Mouse (Mus musculus): Measurements from ENCODE around the gene Tbxas1. TPM values are rescaled to one million over a fixed set of nuclear protein-coding genes. Genes with fewer than 3 reads are reported as not detected.

Gene Tbxas1
- polyA plus RNA-seq, 1 experiment from 2014 or later = 2.7 TPM

GRCm38 (mm10) chr6:38877674-38878073, 2.5 kb downstream of the Tbxas1 start:
- Histone ChIP-seq H3K36me3 (no peaks in the 10 kb centered on the region), H3K27me3 (no peaks in the 10 kb centered on the region), H3K4me2 (no peak overlapping the region), H3K9me3 (no peaks in the 10 kb centered on the region), H3K4me1 (replicated peaks) (peaks cover 19% of the 10 kb centered on the region), H3K9ac (no peak overlapping the region), H3K4me3 (no peak overlapping the region), H3K27ac (replicated peaks) (no peak overlapping the region)
- WGBS = 93% methylated on average over 2 of the region's 2 CpGs
- ATAC-seq (ENCODE audit: low FRiP score, low read depth) = no peak

GRCm38 (mm10) chr6:38881468-38881867, 6.3 kb downstream of the Tbxas1 start:
- H3K27me3 ChIP-seq = no peaks in the 10 kb centered on the region
- H3K9ac ChIP-seq = no peak overlapping the region
- no peak for ATAC-seq (ENCODE audit: low FRiP score, low read depth)
- H3K27ac ChIP-seq (replicated peaks) = no peak overlapping the region
- H3K4me1 ChIP-seq (replicated peaks) = peaks cover 6% of the 10 kb centered on the region
- WGBS = 79% methylated on average over 2 of the region's 2 CpGs
- H3K36me3 ChIP-seq = no peaks in the 10 kb centered on the region
- no peaks in the 10 kb centered on the region for H3K9me3 ChIP-seq
- no peak overlapping the region for H3K4me2 ChIP-seq
- H3K4me3 ChIP-seq = no peak overlapping the region

- Histone ChIP-seq H3K27ac (replicated peaks) (no peak overlapping the region), H3K36me3 (no peaks in the 10 kb centered on the region), H3K27me3 (no peaks in the 10 kb centered on the region), H3K9ac (no peak overlapping the region), H3K4me2 (no peak overlapping the region), H3K4me3 (no peak overlapping the region), H3K9me3 (no peaks in the 10 kb centered on the region), H3K4me1 (replicated peaks) (peaks cover 3% of the 10 kb centered on the region)
- no peak for ATAC-seq (ENCODE audit: low FRiP score, low read depth)
- 63% methylated on average over 6 of the region's 6 CpGs for WGBS
These were observed 6.8 kb downstream of the Tbxas1 start for GRCm38 (mm10) chr6:38881975-38882374.

- no peak overlapping the region for H3K4me3 ChIP-seq
- H3K27me3 ChIP-seq = no peaks in the 10 kb centered on the region
- H3K9ac ChIP-seq = no peak overlapping the region
- ATAC-seq (ENCODE audit: low FRiP score, low read depth) = no peak
- no peak overlapping the region for H3K27ac ChIP-seq (replicated peaks)
- H3K4me2 ChIP-seq = no peak overlapping the region
- no peaks in the 10 kb centered on the region for H3K4me1 ChIP-seq (replicated peaks)
- 55% methylated on average over 6 of the region's 6 CpGs for WGBS
- H3K36me3 ChIP-seq = no peaks in the 10 kb centered on the region
- no peaks in the 10 kb centered on the region for H3K9me3 ChIP-seq
These were observed 7.5 kb downstream of the Tbxas1 start for GRCm38 (mm10) chr6:38882728-38883171.

- Histone ChIP-seq H3K4me3 (no peak overlapping the region), H3K27me3 (no peaks in the 10 kb centered on the region), H3K27ac (replicated peaks) (no peak overlapping the region), H3K9me3 (no peaks in the 10 kb centered on the region), H3K4me2 (no peak overlapping the region), H3K9ac (no peak overlapping the region), H3K4me1 (replicated peaks) (no peaks in the 10 kb centered on the region), H3K36me3 (no peaks in the 10 kb centered on the region)
- ATAC-seq (ENCODE audit: low FRiP score, low read depth) = no peak
- 87% methylated on average over 3 of the region's 3 CpGs for WGBS
These were observed 9.3 kb downstream of the Tbxas1 start for GRCm38 (mm10) chr6:38884482-38884881.

GRCm38 (mm10) chr6:38885132-38885531, 9.9 kb downstream of the Tbxas1 start:
- no peak overlapping the region for H3K4me2 ChIP-seq
- WGBS = 65% methylated on average over 1 of the region's 1 CpGs
- H3K9ac ChIP-seq = no peak overlapping the region
- H3K27me3 ChIP-seq = no peaks in the 10 kb centered on the region
- no peak overlapping the region for H3K27ac ChIP-seq (replicated peaks)
- H3K9me3 ChIP-seq = no peaks in the 10 kb centered on the region
- H3K36me3 ChIP-seq = no peaks in the 10 kb centered on the region
- no peak for ATAC-seq (ENCODE audit: low FRiP score, low read depth)
- no peaks in the 10 kb centered on the region for H3K4me1 ChIP-seq (replicated peaks)
- H3K4me3 ChIP-seq = no peak overlapping the region

- Histone ChIP-seq H3K4me3 (no peak overlapping the region), H3K4me1 (replicated peaks) (no peaks in the 10 kb centered on the region), H3K4me2 (no peak overlapping the region), H3K9ac (no peak overlapping the region), H3K9me3 (no peaks in the 10 kb centered on the region), H3K27me3 (no peaks in the 10 kb centered on the region), H3K27ac (replicated peaks) (no peak overlapping the region), H3K36me3 (no peaks in the 10 kb centered on the region)
- ATAC-seq (ENCODE audit: low FRiP score, low read depth) = no peak
- WGBS = 85% methylated on average over 4 of the region's 4 CpGs
These were observed 12.2 kb downstream of the Tbxas1 start for GRCm38 (mm10) chr6:38887436-38887835.

GRCm38 (mm10) chr6:38889156-38889555, 14.0 kb downstream of the Tbxas1 start:
- Histone ChIP-seq H3K9me3 (no peaks in the 10 kb centered on the region), H3K27me3 (no peaks in the 10 kb centered on the region), H3K9ac (no peak overlapping the region), H3K4me2 (no peak overlapping the region), H3K4me1 (replicated peaks) (no peaks in the 10 kb centered on the region), H3K36me3 (no peaks in the 10 kb centered on the region), H3K27ac (replicated peaks) (no peak overlapping the region), H3K4me3 (no peak overlapping the region)
- no peak for ATAC-seq (ENCODE audit: low FRiP score, low read depth)
- WGBS = 84% methylated on average over 6 of the region's 6 CpGs

- WGBS = 86% methylated on average over 2 of the region's 2 CpGs
- H3K27me3 ChIP-seq = no peaks in the 10 kb centered on the region
These were observed 16.8 kb downstream of the Tbxas1 start for GRCm38 (mm10) chr6:38892017-38892416.

GRCm38 (mm10) chr6:38893615-38894014, 18.4 kb downstream of the Tbxas1 start:
- no peaks in the 10 kb centered on the region for H3K9me3 ChIP-seq
- no peak for ATAC-seq (ENCODE audit: low FRiP score, low read depth)
- no peak overlapping the region for H3K4me3 ChIP-seq
- H3K9ac ChIP-seq = no peak overlapping the region
- no peak overlapping the region for H3K4me2 ChIP-seq
- 92% methylated on average over 3 of the region's 3 CpGs for WGBS
- no peaks in the 10 kb centered on the region for H3K27me3 ChIP-seq
- H3K4me1 ChIP-seq (replicated peaks) = peaks cover 7% of the 10 kb centered on the region; the same call in 1 of the 2 replicates
- no peaks in the 10 kb centered on the region for H3K36me3 ChIP-seq
- H3K27ac ChIP-seq (replicated peaks) = no peak overlapping the region

More at GRCm38 (mm10) chr6:38892017-38892416, 16.8 kb downstream of the Tbxas1 start:
- H3K4me3 ChIP-seq = no peak overlapping the region
- no peak for ATAC-seq (ENCODE audit: low FRiP score, low read depth)
- no peak overlapping the region for H3K4me2 ChIP-seq
- no peak overlapping the region for H3K27ac ChIP-seq (replicated peaks)
- H3K4me1 ChIP-seq (replicated peaks) = peaks cover 2% of the 10 kb centered on the region; the same call in 1 of the 2 replicates
- no peak overlapping the region for H3K9ac ChIP-seq
- H3K36me3 ChIP-seq = no peaks in the 10 kb centered on the region
- H3K9me3 ChIP-seq = no peaks in the 10 kb centered on the region

GRCm38 (mm10) chr6:38900073-38900472, 24.9 kb downstream of the Tbxas1 start:
- no peaks in the 10 kb centered on the region for H3K27me3 ChIP-seq
- H3K4me2 ChIP-seq = no peak overlapping the region
- no peak overlapping the region for H3K27ac ChIP-seq (replicated peaks)
- no peak for ATAC-seq (ENCODE audit: low FRiP score, low read depth)
- H3K4me3 ChIP-seq = no peak overlapping the region
- WGBS = 95% methylated on average over 4 of the region's 4 CpGs
- no peaks in the 10 kb centered on the region for H3K9me3 ChIP-seq
- peaks cover 7% of the 10 kb centered on the region; the same call in 1 of the 2 replicates for H3K4me1 ChIP-seq (replicated peaks)
- H3K9ac ChIP-seq = no peak overlapping the region
- no peaks in the 10 kb centered on the region for H3K36me3 ChIP-seq

- H3K4me3 ChIP-seq = no peak overlapping the region
- peaks cover 7% of the 10 kb centered on the region; the same call in 1 of the 2 replicates for H3K4me1 ChIP-seq (replicated peaks)
- H3K4me2 ChIP-seq = no peak overlapping the region
- no peak overlapping the region for H3K27ac ChIP-seq (replicated peaks)
- H3K9me3 ChIP-seq = no peaks in the 10 kb centered on the region
- WGBS = 90% methylated on average over 4 of the region's 4 CpGs
- no peak overlapping the region for H3K9ac ChIP-seq
- H3K36me3 ChIP-seq = no peaks in the 10 kb centered on the region
- no peak for ATAC-seq (ENCODE audit: low FRiP score, low read depth)
- H3K27me3 ChIP-seq = no peaks in the 10 kb centered on the region
These were observed 25.4 kb downstream of the Tbxas1 start for GRCm38 (mm10) chr6:38900479-38901126.

GRCm38 (mm10) chr6:38901152-38901551, 25.9 kb downstream of the Tbxas1 start:
- Histone ChIP-seq H3K9me3 (no peaks in the 10 kb centered on the region), H3K4me3 (no peak overlapping the region), H3K27me3 (no peaks in the 10 kb centered on the region), H3K4me1 (replicated peaks) (peaks cover 7% of the 10 kb centered on the region; the same call in 1 of the 2 replicates), H3K27ac (replicated peaks) (no peak overlapping the region), H3K9ac (no peak overlapping the region), H3K36me3 (no peaks in the 10 kb centered on the region), H3K4me2 (no peak overlapping the region)
- no peak for ATAC-seq (ENCODE audit: low FRiP score, low read depth)
- 87% methylated on average over 4 of the region's 4 CpGs for WGBS

Data from hindbrain, embryonic 15.5 days (tissue).